Mouse (Mus musculus): ENCODE measurements around the gene Fzr1. TPM values are rescaled to one million over a fixed set of nuclear protein-coding genes. Genes with fewer than 3 reads are reported as not detected.
A peak's percentile ranks its signal among the peaks of the same experiment; 100 is the strongest.

Gene Fzr1
- polyA plus RNA-seq, 1 experiment from 2014 or later = 117 TPM

DNA sequence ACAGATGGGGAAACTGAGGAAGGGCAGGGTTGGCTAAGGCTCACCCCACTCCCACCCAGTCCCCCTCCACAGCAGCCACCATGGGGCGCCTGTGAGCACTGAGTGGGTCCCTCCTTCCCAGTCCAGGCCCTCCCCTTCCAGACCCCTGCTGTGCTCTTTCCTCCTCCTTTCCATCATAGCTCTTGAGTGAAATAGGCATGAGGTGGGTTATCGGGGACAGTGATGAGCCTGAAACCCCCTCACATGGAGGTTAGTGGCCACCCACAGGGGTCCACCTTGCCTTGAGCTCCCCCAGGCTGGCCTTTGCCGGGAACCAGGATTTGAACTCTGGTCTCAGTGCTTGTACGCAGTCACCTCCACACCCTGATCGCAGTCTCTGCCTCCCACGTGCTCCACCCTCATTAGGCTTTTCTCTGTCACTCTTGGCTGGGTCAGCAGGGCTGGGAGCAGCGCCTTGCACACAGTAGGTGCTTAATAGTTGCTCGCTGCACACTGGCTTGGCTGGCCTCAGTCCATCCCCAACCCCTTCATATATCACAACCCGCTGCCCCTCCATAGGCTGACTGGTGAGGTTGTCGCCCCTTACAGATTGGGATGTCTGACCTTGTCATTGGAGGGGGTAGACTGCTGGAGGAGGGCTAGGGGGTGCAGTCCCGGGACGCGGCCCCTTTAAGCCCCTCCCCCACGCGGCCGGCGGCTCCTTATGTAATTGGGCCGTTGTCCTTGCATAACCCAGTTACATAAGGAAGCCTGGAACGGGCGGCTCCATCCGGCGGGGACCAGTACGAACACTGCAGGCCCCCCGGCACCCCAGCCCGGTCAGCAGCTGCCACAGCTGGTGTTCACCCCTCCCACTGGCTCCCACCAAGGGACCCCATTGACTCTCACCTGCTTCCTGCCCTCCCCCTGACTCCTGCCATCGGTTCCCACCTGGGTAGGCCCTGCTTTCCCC is 35.3 kb upstream of the Fzr1 start:
- peak overlapping the region; percentile 50 for H3K9ac ChIP-seq
- peak overlapping the region; percentile 35; the same call in 1 of the 2 replicates for H3K27ac ChIP-seq

DNA sequence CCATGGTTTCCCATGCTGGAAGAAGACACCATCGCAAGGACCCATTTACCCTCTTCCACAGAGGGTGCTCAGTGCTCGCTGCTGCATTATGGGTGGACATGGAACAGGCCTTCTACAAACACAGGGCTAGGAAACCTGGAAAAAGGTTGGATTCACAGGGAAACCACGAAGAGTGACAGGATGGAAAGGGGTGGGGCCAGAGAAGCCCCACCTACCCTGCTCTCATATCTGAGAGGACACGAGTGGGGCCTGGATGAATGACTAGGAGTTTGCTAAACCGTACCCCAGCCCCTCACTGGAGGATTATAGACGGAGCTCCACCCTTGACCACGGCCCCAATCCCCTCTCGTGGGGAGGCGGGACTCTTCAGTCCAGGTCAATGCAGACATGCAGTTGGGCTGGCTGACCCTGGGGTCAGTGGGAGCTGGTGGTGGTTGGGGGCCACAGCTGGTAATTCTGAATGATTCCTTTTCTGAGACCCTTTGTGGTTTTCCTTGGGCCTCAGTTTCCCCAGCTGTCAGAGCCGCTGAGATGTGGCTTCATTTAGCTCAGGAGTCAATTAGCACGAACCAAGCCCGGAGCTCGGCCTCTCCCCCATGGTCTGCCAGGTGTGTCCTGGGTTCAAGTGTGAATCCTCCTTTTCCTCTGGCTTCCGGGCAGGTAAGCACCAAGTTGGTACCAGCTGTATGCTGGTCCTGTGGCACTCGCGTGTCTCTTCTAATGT is 34.4 kb upstream of the Fzr1 start:
- H3K4me2 ChIP-seq = no peak overlapping the region
- H3K4me1 ChIP-seq = peaks cover 79% of the 10 kb centered on the region
- peaks cover 11% of the 10 kb centered on the region for H3K36me3 ChIP-seq (ENCODE audit: poor library complexity, severe bottlenecking)
- peaks cover 10% of the 10 kb centered on the region for H3K27me3 ChIP-seq
- no peaks in the 10 kb centered on the region for H3K9me3 ChIP-seq (replicated peaks)
- ATAC-seq = no peak
- H3K27ac ChIP-seq = peak overlapping the region; percentile 76
- no peak overlapping the region for H3K4me3 ChIP-seq
- H3K9ac ChIP-seq = 0 out of 2 replicates have a peak overlapping the region, but pooled peaks have one; percentile 31
- WGBS = 76% methylated on average over 16 of the region's 16 CpGs

More for the DNA sequence above, 35.3 kb upstream of the Fzr1 start:
- peak; percentile 14; the same call in 1 of the 2 replicates for ATAC-seq
- Histone ChIP-seq H3K27me3 (peaks cover 2% of the 10 kb centered on the region; the same call in 1 of the 2 replicates), H3K9me3 (replicated peaks) (no peaks in the 10 kb centered on the region), H3K4me3 (no peak overlapping the region; the same call in 1 of the 2 replicates), H3K4me1 (peaks cover 80% of the 10 kb centered on the region), H3K36me3 (ENCODE audit: poor library complexity, severe bottlenecking) (peaks cover 2% of the 10 kb centered on the region; the same call in 1 of the 2 replicates), H3K4me2 (peak overlapping the region; percentile 45)
- 24% methylated on average over 26 of the region's 26 CpGs for WGBS

DNA sequence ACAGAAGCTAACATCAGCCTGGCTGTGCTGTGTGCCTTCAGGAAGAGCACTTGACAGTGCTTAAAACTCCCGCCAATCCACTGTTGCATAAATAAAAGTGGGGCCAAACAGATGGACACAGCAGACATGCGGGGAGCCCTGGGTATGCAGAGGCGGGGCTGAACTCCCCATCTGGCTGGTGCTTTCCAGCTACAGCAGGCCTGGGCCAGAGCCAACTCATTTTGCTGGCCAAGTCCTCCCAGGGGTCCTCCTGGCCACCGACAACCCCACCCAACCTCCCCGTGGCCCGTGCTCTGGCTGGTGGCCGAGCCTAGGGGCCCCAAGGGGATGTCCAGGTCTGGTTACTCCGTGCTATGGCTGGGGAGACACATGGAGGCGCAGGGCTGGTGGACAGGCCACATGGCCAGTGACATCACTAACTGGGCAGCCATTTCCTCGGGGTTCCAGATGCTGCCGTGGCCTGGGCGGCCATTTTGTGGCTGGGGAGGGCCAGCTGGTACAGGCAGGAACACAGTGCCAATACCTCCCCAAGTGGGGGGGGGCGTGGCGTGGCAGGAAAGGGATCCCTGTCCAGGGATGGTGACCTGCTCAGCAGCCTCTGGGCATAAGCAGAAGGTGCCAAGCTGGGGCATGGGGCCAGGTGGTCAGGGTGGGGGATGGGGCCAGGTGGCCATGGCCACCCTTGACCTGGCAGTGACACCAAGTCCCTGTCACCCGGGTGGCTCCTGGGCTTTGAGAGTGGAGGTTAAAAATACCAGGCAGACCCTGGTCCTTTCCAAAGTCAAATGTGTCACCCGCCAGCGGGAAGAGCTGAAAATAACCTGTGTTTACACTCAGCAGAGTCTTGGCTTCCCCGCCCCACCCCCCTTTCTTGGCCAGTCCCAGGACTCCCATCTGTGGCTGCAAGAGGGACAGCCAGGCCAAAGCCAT is 33.4 kb upstream of the Fzr1 start:
- ATAC-seq = no peak
- peaks cover 79% of the 10 kb centered on the region for H3K4me1 ChIP-seq
- H3K27me3 ChIP-seq = peaks cover 21% of the 10 kb centered on the region
- no peak overlapping the region for H3K4me2 ChIP-seq
- no peaks in the 10 kb centered on the region for H3K9me3 ChIP-seq (replicated peaks)
- H3K27ac ChIP-seq = peak overlapping the region; percentile 76
- WGBS = 68% methylated on average over 18 of the region's 18 CpGs
- H3K9ac ChIP-seq = peak overlapping the region; percentile 31; the same call in 1 of the 2 replicates
- H3K4me3 ChIP-seq = no peak overlapping the region
- H3K36me3 ChIP-seq (ENCODE audit: poor library complexity, severe bottlenecking) = peaks cover 16% of the 10 kb centered on the region

DNA sequence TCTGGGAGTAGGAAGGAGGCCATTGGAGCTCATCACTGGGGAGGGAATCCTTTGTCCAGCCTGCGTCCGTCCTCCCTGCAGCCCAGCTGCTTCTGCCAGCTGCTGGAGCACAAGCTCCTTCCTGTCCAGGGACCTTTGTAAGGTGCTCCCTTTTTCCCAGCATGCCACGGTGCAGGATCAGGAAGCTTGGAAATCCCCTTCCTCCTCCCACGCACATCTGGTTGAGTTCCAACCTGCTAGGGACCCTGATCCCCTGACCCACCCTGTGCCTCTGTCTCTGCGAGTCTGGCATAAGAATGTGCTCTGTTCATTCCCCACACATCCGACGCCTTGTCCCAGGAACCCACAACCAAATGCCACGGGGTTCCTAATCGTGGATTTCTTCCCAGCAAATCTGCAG is 32.7 kb upstream of the Fzr1 start:
- H3K27me3 ChIP-seq = peaks cover 27% of the 10 kb centered on the region
- H3K9ac ChIP-seq = no peak overlapping the region
- H3K4me1 ChIP-seq = peaks cover 75% of the 10 kb centered on the region
- H3K4me3 ChIP-seq = no peak overlapping the region
- no peak overlapping the region for H3K4me2 ChIP-seq
- peaks cover 24% of the 10 kb centered on the region for H3K36me3 ChIP-seq (ENCODE audit: poor library complexity, severe bottlenecking)
- no peaks in the 10 kb centered on the region for H3K9me3 ChIP-seq (replicated peaks)
- ATAC-seq = no peak
- 84% methylated on average over 9 of the region's 9 CpGs for WGBS
- peak overlapping the region; percentile 76 for H3K27ac ChIP-seq

DNA sequence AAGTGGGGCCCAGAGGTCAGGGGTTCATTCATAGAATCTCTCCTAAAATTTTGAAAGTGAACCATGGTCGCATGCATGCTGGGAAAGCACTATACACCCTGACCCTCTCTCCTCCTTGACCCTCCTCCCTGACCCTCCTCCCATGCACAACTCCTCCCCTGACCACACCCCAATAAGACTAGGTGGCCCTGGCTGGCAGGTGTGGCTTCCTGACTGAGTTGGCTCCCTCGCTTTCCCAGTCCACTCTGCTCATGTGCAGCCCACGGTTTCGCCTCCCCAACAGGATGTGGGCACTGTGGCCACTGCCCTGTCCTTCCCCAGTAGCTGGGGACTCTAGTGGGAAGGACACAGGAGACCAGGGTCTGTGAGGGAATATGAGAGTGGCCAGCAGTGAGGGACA is 32.0 kb upstream of the Fzr1 start:
- Histone ChIP-seq H3K4me2 (no peak overlapping the region), H3K27me3 (peaks cover 30% of the 10 kb centered on the region), H3K4me3 (no peak overlapping the region), H3K9me3 (replicated peaks) (no peaks in the 10 kb centered on the region), H3K9ac (no peak overlapping the region), H3K27ac (no peak overlapping the region), H3K4me1 (peaks cover 70% of the 10 kb centered on the region), H3K36me3 (ENCODE audit: poor library complexity, severe bottlenecking) (peaks cover 30% of the 10 kb centered on the region)
- ATAC-seq = no peak
- 74% methylated on average over 4 of the region's 4 CpGs for WGBS

DNA sequence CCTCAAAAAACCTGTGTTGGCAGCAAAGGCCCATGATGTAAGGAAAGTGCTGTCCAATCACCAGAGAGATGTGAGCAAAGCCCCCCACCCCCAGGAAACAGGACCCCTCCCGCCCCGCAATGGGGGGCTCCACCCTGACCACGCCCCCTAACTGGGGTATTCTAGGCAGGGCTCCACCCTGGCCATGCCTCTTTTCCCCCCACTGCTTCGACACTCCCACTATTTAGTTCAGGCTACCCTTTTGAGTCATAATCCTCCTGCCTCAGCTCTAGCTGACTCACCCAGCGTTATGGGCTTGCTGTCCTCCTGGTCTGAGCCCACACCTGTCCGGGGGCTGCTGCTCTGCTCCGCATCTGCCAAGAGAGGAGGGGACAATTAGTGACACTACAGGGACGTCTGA is 31.0 kb upstream of the Fzr1 start:
- H3K27me3 ChIP-seq = peaks cover 38% of the 10 kb centered on the region
- H3K4me1 ChIP-seq = peaks cover 60% of the 10 kb centered on the region
- H3K4me2 ChIP-seq = no peak overlapping the region
- no peak overlapping the region for H3K9ac ChIP-seq
- no peak overlapping the region for H3K4me3 ChIP-seq
- no peak overlapping the region; the same call in 1 of the 2 replicates for H3K27ac ChIP-seq
- 15% methylated on average over 8 of the region's 8 CpGs for WGBS
- H3K9me3 ChIP-seq (replicated peaks) = no peaks in the 10 kb centered on the region
- no peak for ATAC-seq
- H3K36me3 ChIP-seq (ENCODE audit: poor library complexity, severe bottlenecking) = peaks cover 40% of the 10 kb centered on the region

DNA sequence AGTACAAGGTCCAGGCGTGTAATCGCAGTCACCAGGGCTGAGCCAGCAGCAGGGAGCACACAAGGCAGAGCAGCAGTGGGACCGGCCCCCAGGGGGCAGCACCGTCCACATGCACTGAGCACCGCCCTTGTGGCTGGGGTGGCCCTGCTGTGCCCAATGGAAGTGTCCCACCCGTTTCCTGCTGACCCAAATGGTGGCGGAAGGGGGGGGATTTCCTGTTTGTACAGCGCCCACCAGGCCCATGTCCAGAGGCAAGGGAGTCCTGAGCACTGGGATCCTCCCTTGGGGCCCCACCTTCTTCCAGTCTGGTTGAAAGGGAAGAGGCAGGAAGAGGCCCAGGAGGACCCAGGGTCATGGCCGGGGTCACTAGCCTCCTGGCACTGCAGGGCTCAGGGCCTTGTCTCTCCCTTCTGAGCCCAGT is 30.6 kb upstream of the Fzr1 start:
- peak overlapping the region; percentile 7; the same call in 1 of the 2 replicates for H3K4me2 ChIP-seq
- H3K36me3 ChIP-seq (ENCODE audit: poor library complexity, severe bottlenecking) = peaks cover 44% of the 10 kb centered on the region
- no peak overlapping the region for H3K27ac ChIP-seq
- no peak overlapping the region for H3K4me3 ChIP-seq
- 19% methylated on average over 9 of the region's 9 CpGs for WGBS
- H3K4me1 ChIP-seq = peaks cover 55% of the 10 kb centered on the region
- peak; percentile 28; the same call in 1 of the 2 replicates for ATAC-seq
- H3K9ac ChIP-seq = no peak overlapping the region
- peaks cover 41% of the 10 kb centered on the region for H3K27me3 ChIP-seq
- no peaks in the 10 kb centered on the region for H3K9me3 ChIP-seq (replicated peaks)

DNA sequence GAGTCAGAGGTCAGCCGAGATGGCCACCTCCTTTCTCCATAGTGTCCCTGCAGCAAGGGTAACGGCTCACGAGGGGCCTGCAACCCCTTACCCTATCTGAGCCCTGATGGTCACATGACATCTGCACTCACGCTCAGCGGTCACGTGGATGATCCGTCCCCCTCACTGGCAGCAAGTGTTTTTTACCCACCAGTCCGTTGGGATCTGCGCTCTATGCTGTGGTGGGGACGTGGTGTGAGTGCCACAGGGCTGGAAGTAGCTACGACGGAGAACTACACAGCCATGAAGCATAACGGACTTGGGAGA is 30.1 kb upstream of the Fzr1 start:
- Histone ChIP-seq H3K36me3 (ENCODE audit: poor library complexity, severe bottlenecking) (peaks cover 45% of the 10 kb centered on the region), H3K27me3 (peaks cover 41% of the 10 kb centered on the region), H3K4me2 (no peak overlapping the region), H3K27ac (no peak overlapping the region), H3K9me3 (replicated peaks) (no peaks in the 10 kb centered on the region), H3K4me3 (no peak overlapping the region), H3K4me1 (peaks cover 53% of the 10 kb centered on the region), H3K9ac (no peak overlapping the region)
- ATAC-seq = no peak
- WGBS = 48% methylated on average over 13 of the region's 13 CpGs

DNA sequence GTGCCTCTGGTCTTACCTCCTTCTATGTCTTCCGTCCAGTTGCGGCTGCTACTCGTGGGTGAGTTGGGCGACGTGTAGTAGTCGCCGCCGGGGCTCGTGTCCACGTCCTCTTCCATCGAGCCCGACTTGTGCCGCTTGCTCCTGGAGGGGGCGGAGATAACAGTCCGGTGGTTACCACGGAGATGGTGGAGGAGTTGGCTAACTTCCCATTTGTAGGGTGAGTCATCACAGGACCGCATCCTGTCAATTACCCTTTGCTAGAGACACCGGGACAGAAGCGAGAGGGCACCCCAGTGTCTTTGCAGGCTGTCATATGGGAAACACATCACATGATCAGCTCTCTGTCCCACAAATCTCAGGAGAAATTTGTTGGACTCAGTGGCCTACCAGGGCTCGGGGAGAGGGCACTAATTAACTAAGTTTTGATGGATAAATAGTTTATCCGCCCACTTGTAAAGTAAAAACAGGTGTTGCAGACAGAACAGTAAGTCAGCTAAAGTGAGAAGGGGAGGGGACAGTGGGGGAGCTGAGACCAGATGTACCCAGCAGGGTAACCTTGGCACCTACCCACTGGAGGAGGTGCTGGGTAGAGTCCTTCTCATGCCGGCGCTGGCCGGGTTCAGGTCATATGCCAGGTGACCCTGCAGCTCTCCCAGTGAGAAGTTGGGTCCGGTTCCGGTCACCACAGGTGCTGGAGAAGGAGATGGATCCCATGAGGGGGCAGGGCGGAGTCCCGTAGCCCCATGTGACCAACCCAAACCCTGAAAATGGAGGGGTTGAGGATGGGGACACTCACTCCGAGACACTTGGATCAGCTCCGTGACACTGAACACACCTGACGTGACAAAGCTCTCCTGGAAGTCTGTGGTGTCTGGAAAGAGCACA is 29.5 kb upstream of the Fzr1 start:
- Histone ChIP-seq H3K4me1 (peaks cover 58% of the 10 kb centered on the region), H3K4me2 (peak overlapping the region; percentile 36), H3K9ac (peak overlapping the region; percentile 18; the same call in 1 of the 2 replicates), H3K4me3 (peak overlapping the region; percentile 18; the same call in 1 of the 2 replicates), H3K27ac (no peak overlapping the region; the same call in none of the 2 replicates), H3K27me3 (peaks cover 41% of the 10 kb centered on the region), H3K36me3 (ENCODE audit: poor library complexity, severe bottlenecking) (peaks cover 47% of the 10 kb centered on the region), H3K9me3 (replicated peaks) (no peaks in the 10 kb centered on the region)
- WGBS = 27% methylated on average over 31 of the region's 31 CpGs
- no peak for ATAC-seq

DNA sequence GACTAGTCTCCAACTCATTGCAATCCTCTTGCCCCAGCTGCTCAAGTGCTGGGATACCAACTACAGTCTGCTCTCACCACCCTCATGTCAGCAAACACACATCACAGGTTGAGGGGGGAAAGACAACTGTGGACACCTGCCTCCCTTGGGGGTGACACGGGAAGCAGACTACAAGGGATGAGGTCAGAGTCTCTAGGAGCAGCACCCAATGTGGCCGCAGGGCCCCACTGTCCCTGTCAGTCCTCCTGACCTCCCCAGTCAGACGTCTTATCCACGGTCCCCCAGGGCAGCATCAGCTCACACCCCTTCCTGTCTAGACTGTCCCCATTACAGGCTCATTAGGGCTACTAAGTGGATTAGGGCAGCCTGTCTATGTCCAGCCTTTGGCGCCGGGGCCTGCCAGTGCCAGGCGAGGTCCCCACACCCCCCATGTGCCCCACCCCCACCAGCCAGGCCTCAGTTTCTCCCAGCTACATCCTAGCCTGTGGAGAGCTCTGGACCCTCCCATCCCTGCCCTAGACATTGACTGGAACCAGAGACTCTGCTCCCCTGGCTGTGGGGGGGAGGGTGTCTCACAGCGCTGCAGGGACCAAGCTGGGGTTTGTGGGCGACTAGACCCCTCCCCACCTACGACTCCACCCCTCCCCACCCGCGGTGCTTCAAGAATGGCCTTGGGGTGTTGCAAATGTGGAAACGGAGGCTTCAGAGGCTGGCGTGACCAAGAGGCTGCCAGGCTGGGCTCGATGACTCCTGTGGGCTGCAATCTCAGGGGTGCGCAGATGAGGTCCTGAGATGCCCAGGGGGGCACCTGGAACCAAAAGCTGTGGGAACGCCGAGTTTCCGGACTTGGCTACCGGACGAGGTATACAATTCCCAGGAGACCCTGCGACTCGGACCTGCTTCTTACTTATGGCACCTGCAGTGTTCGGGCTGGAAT is 28.5 kb upstream of the Fzr1 start:
- Histone ChIP-seq H3K4me1 (peaks cover 58% of the 10 kb centered on the region), H3K9ac (peak overlapping the region; percentile 30; the same call in 1 of the 2 replicates), H3K27ac (no peak overlapping the region; the same call in 1 of the 2 replicates), H3K4me2 (peak overlapping the region; percentile 36), H3K9me3 (replicated peaks) (no peaks in the 10 kb centered on the region), H3K27me3 (peaks cover 41% of the 10 kb centered on the region), H3K36me3 (ENCODE audit: poor library complexity, severe bottlenecking) (peaks cover 47% of the 10 kb centered on the region), H3K4me3 (peak overlapping the region; percentile 18; the same call in 1 of the 2 replicates)
- WGBS = 23% methylated on average over 24 of the region's 24 CpGs
- no peak for ATAC-seq
